Mouse (Mus musculus): ENCODE results near the gene Nln. TPM values are rescaled to one million over a fixed set of nuclear protein-coding genes. Genes with fewer than 3 reads are reported as not detected.

Nln gene
- polyA plus RNA-seq, 1 experiment from 2014 or later, result 69.1 TPM

DNA sequence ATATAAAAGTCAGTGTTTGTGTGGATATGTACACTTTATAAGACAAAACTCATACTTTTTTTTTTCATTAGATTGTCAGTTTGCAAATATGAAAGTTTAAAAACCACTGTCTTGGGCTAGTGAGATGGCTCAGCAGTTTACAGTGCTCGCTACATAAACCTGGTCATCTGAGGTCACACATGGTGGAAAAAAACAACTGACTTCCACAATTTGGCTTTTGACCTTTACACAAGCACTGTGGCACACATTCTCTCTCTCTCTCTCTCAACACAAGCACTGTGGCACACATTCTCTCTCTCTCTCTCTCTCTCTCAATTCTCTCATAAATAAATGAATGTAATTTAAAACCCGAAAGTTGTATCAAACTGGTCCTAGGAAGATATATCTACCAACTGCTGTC lies 23.1 kb upstream of the Nln start:
- no peak for ATAC-seq (ENCODE audit: low FRiP score, low TSS enrichment)
- peaks cover 80% of the 10 kb centered on the region for H3K36me3 ChIP-seq (ENCODE audit: control insufficient read depth, insufficient read depth, low read length)
- no peaks in the 10 kb centered on the region for H3K27me3 ChIP-seq (ENCODE audit: control insufficient read depth, insufficient read depth, low read length)
- H3K4me2 ChIP-seq (ENCODE audit: low read length), result no peak overlapping the region
- no peak overlapping the region for H3K27ac ChIP-seq (replicated peaks; ENCODE audit: low read depth, low read length)
- 95% methylated on average over 2 of the region's 2 CpGs for WGBS
- no peaks in the 10 kb centered on the region for H3K4me1 ChIP-seq (ENCODE audit: control insufficient read depth, insufficient read depth, low read length)
- H3K9ac ChIP-seq (replicated peaks; ENCODE audit: low read length), result no peak overlapping the region
- no peaks in the 10 kb centered on the region for H3K9me3 ChIP-seq (ENCODE audit: control insufficient read depth, low read length)
- no peak overlapping the region for H3K4me3 ChIP-seq (replicated peaks; ENCODE audit: low read depth, low read length)
- DNase-seq, result no peak

DNA sequence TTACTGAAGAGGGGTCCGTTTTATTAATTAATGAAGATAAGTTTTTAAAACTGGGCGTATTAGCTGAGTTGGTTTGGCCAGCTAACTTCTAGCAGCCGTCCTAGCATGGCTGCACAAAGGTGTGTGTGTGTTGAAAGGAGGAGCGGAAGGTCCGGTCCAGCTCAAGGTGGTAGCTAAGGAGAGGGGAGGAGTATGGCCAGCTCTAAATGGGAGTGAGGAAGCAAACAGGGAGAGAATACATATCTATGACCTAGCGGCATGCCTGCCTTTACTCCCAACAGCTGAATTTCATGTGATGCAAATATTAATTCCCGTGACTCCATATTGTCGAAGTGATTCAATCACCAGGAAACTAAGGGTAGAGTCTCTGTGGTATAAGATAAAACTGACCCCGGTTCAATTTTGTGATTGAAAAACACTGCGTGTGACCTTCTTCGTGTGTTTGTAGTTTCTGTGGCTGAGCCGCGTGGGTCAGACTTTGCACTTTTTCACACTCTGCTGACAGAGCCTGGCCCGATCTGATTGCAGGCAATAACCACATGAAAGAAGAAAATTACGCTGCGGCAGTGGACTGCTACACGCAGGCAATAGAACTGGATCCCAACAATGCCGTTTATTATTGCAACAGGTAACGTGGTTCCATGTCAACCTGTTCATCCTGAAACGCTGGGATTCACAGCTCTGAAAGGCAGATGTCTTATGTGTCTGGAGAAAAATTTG lies 14.4 kb upstream of the Nln start:
- Histone ChIP-seq H3K36me3 (ENCODE audit: control insufficient read depth, insufficient read depth, low read length) (peaks cover 61% of the 10 kb centered on the region), H3K4me1 (ENCODE audit: control insufficient read depth, insufficient read depth, low read length) (no peaks in the 10 kb centered on the region), H3K27ac (replicated peaks; ENCODE audit: low read depth, low read length) (no peak overlapping the region), H3K9ac (replicated peaks; ENCODE audit: low read length) (no peak overlapping the region), H3K4me3 (replicated peaks; ENCODE audit: low read depth, low read length) (no peak overlapping the region), H3K27me3 (ENCODE audit: control insufficient read depth, insufficient read depth, low read length) (no peaks in the 10 kb centered on the region), H3K4me2 (ENCODE audit: low read length) (no peak overlapping the region), H3K9me3 (ENCODE audit: control insufficient read depth, low read length) (no peaks in the 10 kb centered on the region)
- WGBS, result 91% methylated on average over 20 of the region's 20 CpGs
- ATAC-seq (ENCODE audit: low FRiP score, low TSS enrichment), result no peak
- DNase-seq, result no peak

DNA sequence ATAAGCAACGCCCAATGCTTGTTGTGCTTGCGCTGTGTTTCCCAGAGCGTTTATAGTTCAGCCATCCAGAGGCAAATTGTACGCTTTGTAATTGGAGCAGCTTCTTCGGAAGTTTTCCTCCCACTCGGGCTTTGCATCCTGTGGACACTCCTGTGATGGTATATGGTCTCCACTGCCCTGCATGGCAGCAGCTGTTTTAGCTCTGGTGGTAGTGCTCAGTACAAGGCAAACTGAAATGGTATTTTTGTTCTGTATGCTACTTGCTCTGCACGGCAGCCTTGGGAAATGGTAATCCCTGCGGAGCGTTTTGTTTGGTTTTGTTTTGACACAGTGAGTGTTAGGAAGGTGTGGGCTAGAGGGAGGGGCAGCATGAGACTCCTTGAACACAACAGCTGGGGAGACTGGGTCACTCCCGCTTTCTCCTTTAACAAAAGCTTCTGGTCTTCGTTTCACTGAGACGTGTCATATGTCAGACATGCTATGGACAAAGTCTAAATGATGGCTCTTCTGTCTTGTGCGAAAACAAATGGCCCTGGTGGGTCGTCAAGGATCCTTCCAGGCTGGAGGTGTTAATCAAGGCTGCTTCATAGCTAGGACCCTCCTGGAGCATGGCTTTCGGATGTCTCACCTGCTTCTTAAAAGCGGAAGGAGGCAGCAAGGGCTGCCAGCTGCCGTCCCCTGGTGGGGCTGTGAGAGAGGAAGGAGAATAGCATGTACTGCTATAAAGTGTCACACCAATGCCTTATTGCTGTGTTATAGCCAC lies 12.8 kb upstream of the Nln start:
- Histone ChIP-seq H3K4me2 (ENCODE audit: low read length) (no peak overlapping the region), H3K27me3 (ENCODE audit: control insufficient read depth, insufficient read depth, low read length) (no peaks in the 10 kb centered on the region), H3K36me3 (ENCODE audit: control insufficient read depth, insufficient read depth, low read length) (peaks cover 69% of the 10 kb centered on the region), H3K4me1 (ENCODE audit: control insufficient read depth, insufficient read depth, low read length) (no peaks in the 10 kb centered on the region), H3K4me3 (replicated peaks; ENCODE audit: low read depth, low read length) (no peak overlapping the region), H3K27ac (replicated peaks; ENCODE audit: low read depth, low read length) (no peak overlapping the region), H3K9me3 (ENCODE audit: control insufficient read depth, low read length) (no peaks in the 10 kb centered on the region), H3K9ac (replicated peaks; ENCODE audit: low read length) (no peak overlapping the region)
- WGBS, result 65% methylated on average over 17 of the region's 17 CpGs
- ATAC-seq (ENCODE audit: low FRiP score, low TSS enrichment), result no peak
- DNase-seq, result no peak

- Histone ChIP-seq H3K27me3 (ENCODE audit: control insufficient read depth, insufficient read depth, low read length) (no peaks in the 10 kb centered on the region), H3K4me3 (replicated peaks; ENCODE audit: low read depth, low read length) (no peak overlapping the region), H3K9ac (replicated peaks; ENCODE audit: low read length) (no peak overlapping the region), H3K4me2 (ENCODE audit: low read length) (no peak overlapping the region), H3K9me3 (ENCODE audit: control insufficient read depth, low read length) (no peaks in the 10 kb centered on the region), H3K36me3 (ENCODE audit: control insufficient read depth, insufficient read depth, low read length) (peaks cover 45% of the 10 kb centered on the region), H3K27ac (replicated peaks; ENCODE audit: low read depth, low read length) (no peak overlapping the region), H3K4me1 (ENCODE audit: control insufficient read depth, insufficient read depth, low read length) (peaks cover 21% of the 10 kb centered on the region)
- DNase-seq (no peak), ATAC-seq (ENCODE audit: low FRiP score, low TSS enrichment) (no peak)
- WGBS, result 95% methylated on average over 2 of the region's 2 CpGs
Measured at GRCm38 (mm10) chr13:104114827-104115226, 5.4 kb upstream of the Nln start.

DNA sequence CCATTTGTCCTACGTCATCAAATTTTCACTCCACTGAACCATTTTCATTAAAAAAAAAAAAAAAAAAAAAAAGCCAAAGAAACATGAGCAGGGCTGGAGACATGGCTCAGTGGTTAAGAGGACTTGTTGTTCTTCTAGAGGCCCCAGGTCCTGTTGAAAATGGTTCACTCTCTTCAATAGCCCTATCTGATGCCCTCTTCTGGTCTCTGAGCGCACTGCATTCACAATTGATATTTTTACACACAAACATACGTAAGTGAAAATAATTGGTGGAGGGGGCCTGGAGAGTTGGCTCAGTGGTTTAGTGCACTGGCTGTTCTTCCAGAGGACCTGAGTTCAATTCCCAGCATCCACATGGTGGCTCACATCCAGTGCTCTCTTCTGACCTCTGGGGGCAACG lies 4.4 kb upstream of the Nln start:
- DNase-seq (no peak), ATAC-seq (ENCODE audit: low FRiP score, low TSS enrichment) (no peak)
- Histone ChIP-seq H3K4me2 (ENCODE audit: low read length) (no peak overlapping the region), H3K9me3 (ENCODE audit: control insufficient read depth, low read length) (no peaks in the 10 kb centered on the region), H3K9ac (replicated peaks; ENCODE audit: low read length) (no peak overlapping the region), H3K36me3 (ENCODE audit: control insufficient read depth, insufficient read depth, low read length) (peaks cover 35% of the 10 kb centered on the region), H3K4me3 (replicated peaks; ENCODE audit: low read depth, low read length) (no peak overlapping the region), H3K27me3 (ENCODE audit: control insufficient read depth, insufficient read depth, low read length) (no peaks in the 10 kb centered on the region), H3K27ac (replicated peaks; ENCODE audit: low read depth, low read length) (no peak overlapping the region), H3K4me1 (ENCODE audit: control insufficient read depth, insufficient read depth, low read length) (peaks cover 21% of the 10 kb centered on the region)
- WGBS, result 96% methylated on average over 4 of the region's 4 CpGs

- ATAC-seq (ENCODE audit: low FRiP score, low TSS enrichment) (no peak), DNase-seq (peak; percentile 23)
- Histone ChIP-seq H3K4me3 (replicated peaks; ENCODE audit: low read depth, low read length) (peak overlapping the region; percentile 9), H3K9ac (replicated peaks; ENCODE audit: low read length) (no peak overlapping the region), H3K4me1 (ENCODE audit: control insufficient read depth, insufficient read depth, low read length) (peaks cover 21% of the 10 kb centered on the region), H3K27me3 (ENCODE audit: control insufficient read depth, insufficient read depth, low read length) (no peaks in the 10 kb centered on the region), H3K27ac (replicated peaks; ENCODE audit: low read depth, low read length) (0 out of 2 replicates have a peak overlapping the region, but pooled peaks have one; percentile 13), H3K9me3 (ENCODE audit: control insufficient read depth, low read length) (no peaks in the 10 kb centered on the region), H3K4me2 (ENCODE audit: low read length) (peak overlapping the region; percentile 43), H3K36me3 (ENCODE audit: control insufficient read depth, insufficient read depth, low read length) (peaks cover 24% of the 10 kb centered on the region)
- 17% methylated on average over 12 of the region's 12 CpGs for WGBS
Measured at GRCm38 (mm10) chr13:104112266-104112900, 3.0 kb upstream of the Nln start.

DNA sequence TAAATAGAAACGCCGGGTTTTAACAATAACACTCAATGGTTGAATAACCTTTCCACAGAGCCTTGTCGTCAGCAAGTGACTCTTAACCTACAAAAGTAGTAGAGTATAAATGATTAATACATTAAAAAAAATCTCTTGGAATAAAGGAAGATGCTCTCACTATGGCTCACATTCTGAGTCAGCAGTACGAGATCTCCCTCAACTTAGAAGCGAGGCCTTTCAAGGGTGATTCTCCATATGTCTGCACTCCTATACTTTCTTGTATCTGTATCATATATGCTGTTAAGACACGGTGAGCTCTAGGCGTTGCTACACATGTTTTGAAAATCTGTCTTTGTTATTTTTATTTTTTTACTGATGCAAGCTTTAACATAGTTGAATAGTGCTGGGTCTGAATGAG lies 1.1 kb upstream of the Nln start:
- H3K9me3 ChIP-seq (ENCODE audit: control insufficient read depth, low read length), result no peaks in the 10 kb centered on the region
- DNase-seq (no peak), ATAC-seq (ENCODE audit: low FRiP score, low TSS enrichment) (no peak)
- H3K27me3 ChIP-seq (ENCODE audit: control insufficient read depth, insufficient read depth, low read length), result no peaks in the 10 kb centered on the region
- H3K4me2 ChIP-seq (ENCODE audit: low read length), result peak overlapping the region; percentile 95
- H3K4me3 ChIP-seq (replicated peaks; ENCODE audit: low read depth, low read length), result peak overlapping the region; percentile 85
- H3K4me1 ChIP-seq (ENCODE audit: control insufficient read depth, insufficient read depth, low read length), result peaks cover 21% of the 10 kb centered on the region
- WGBS, result 25% methylated on average over 7 of the region's 7 CpGs
- peaks cover 12% of the 10 kb centered on the region for H3K36me3 ChIP-seq (ENCODE audit: control insufficient read depth, insufficient read depth, low read length)
- H3K27ac ChIP-seq (replicated peaks; ENCODE audit: low read depth, low read length), result peak overlapping the region; percentile 82
- peak overlapping the region; percentile 76 for H3K9ac ChIP-seq (replicated peaks; ENCODE audit: low read length)

DNA sequence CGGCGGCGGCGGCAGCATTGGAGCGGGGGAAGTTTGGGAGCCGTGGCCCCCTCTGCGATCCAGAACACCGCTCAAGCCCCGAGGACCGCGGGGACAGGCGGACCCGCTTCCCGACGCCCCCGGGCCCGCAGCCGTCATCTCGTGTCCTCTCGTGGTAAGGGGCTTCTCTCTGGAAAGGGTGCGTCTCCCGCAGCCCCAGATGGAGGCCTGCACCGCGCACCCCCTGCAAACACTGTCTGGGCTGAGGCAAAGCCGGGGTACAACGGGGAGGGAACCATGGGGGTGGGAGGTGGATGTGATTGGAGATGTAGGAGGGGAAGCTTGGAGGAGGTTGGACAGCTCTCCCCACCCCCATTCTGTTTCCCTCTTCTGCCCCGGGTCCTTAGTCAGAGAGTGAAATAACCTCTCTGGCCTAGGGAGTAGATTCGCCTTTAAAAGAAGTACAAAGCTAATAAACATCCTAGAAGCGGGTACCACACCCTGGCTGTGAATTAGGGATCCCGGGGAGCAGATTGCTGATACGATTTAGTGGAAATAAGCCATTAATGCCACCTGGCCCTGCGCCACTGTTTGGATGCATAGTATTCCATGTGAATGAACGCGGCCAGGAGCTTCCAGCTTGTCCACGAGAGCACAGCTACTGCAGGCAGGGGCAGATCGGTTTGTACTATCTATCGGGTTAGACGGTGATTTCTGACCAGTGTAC lies 555 bp upstream of the Nln start:
- no peaks in the 10 kb centered on the region for H3K9me3 ChIP-seq (ENCODE audit: control insufficient read depth, low read length)
- H3K4me3 ChIP-seq (replicated peaks; ENCODE audit: low read depth, low read length), result peak overlapping the region; percentile 85
- peak overlapping the region; percentile 76 for H3K9ac ChIP-seq (replicated peaks; ENCODE audit: low read length)
- DNase-seq (peak; percentile 78), ATAC-seq (ENCODE audit: low FRiP score, low TSS enrichment) (peak; percentile 83)
- peak overlapping the region; percentile 82 for H3K27ac ChIP-seq (replicated peaks; ENCODE audit: low read depth, low read length)
- 2% methylated on average over 38 of the region's 38 CpGs for WGBS
- peaks cover 6% of the 10 kb centered on the region; the same call in 1 of the 2 replicates for H3K36me3 ChIP-seq (ENCODE audit: control insufficient read depth, insufficient read depth, low read length)
- H3K4me2 ChIP-seq (ENCODE audit: low read length), result peak overlapping the region; percentile 95
- H3K4me1 ChIP-seq (ENCODE audit: control insufficient read depth, insufficient read depth, low read length), result peaks cover 21% of the 10 kb centered on the region
- no peaks in the 10 kb centered on the region for H3K27me3 ChIP-seq (ENCODE audit: control insufficient read depth, insufficient read depth, low read length)
